Mouse (Mus musculus): ENCODE measurements at regions not wholly inside any gene's neighbourhood (a gene's known extent, or its start where the extent isn't known, plus 50 kb on each side); places are given as distances from the start of the nearest gene placed in this dataset.

DNA sequence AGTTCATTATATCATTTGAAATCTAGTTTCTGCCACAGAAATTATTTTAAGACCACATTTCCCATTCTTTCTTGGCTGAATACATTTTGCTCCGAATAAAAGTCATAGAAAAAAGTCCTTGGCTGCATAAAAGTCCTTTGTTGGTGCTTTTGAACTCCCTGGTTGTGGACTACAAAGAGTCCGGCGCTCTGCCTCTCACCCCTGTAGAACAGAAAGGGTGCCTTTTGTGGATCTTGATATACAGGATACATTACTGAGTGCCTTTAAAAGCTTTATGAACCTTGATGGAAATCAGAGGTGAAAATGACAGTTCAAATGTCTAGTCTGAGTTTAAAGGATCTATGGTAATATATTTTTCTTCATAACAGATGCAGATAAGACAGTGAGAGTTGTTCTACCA lies 355.5 kb downstream of the Anxa1 start:
- intact Hi-C loops (cut with DNase I): no loop called here
- DNase-seq: no peak

DNA sequence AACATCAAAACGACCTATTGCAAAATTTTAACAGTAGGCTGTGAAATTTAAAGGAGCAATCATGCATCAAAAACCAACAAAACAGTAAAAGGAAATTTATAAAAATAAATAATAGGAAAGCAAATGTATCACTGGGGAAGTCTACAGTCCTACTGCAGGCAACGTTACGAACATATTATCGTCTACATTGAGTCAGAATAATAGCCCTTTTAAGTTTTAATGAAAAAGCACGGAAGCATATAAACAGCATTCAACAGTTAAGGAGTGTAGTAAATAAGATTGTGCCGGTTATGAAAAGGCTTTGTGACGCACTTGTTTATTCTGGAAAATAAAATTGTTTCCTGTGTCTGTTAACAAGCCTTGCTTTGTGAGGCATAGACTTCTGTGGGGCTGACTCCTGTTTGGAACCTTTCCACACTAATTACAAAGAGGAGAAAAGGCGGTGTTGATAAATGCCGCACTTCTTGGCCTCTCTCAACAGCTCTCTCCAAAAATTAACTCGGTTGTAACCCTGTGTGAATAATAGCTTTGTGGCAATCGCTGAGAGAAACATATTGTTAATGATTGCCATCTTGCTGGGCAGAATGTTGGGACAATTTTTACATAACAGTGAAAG lies 363.0 kb downstream of the Anxa1 start:
- no peak for DNase-seq
- intact Hi-C loops (cut with DNase I): no loop called here

DNA sequence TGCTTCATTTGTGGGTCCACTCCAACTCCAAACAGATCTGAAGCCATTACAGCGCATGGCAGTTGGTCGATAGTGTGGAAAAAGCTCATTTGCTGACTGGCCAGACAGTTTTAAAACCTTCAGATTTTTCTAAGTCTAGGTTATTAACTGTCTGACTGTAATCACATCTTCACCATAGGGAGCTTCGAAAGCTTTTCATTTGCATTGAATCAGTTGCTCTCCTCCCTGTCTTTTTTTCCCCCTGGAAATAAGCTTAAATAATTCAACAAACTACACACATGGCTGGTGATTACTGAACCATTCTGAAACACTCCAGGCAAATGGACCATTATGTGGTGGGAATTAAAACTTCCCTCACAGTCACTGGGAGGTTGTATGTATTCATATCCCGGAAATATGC lies 376.6 kb downstream of the Anxa1 start:
- intact Hi-C loops (cut with DNase I): no loop called here
- DNase-seq: no peak

DNA sequence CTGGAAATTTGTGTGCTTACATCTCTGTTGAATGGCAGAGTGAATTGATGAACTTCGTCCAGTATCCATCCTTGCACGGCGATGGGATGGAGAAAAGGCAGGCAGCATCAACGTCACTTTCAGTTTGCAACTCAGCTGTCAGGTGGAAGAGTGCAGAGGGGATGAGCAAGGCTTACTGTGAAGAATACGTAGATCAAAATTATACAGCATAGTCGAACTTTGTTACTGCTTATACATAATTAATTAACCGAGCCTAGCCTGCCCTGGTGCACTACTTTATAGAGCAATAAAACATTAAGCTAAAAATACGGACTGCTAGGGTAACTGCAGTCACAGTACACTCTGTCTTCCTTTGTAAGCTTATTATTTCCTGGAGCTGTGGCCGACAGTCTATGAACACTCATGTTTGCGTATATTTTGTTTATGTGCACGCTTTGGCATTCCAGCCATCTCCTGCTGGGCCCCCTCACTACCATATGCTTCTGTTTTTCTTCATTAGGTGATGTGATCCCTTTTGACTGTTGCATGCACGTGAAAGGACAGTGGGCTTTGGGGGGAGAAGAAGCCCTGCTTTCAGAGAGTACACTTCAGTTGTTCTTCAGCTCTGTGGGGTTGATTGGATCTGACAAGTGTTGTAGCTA lies 380.8 kb downstream of the Anxa1 start:
- intact Hi-C loops (cut with DNase I): no loop called here
- DNase-seq: no peak

DNA sequence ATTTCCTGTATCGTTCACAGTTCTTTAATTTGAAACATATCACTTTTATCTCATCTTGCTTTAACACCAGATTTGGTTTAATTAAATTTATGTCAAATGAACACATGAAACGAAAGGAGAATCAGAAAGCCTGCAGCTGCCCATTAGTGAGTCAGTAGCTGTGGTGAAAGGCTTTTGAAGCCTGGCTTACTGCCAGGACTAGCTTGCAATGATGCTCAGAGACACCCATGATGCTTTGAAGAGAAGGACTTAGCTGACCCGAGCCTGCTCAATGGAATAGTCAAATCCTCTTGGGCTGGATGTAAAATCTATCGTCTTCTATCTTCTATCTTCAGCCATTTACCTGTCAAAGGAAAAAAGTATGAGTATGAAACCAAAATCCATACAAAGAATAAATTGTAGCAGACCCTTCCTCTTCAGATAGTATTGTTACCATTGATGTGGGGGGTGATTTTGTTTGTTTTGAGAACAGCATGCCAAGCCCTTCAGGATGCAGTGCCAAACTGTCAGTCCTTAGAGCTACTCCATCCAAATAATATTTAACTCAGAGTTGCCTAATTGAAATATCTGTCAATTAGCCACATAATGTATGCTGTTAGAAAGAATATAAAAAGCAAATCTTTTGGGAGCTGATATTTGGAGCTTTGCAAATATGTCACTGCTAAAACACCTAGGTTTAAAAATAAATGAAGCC lies 384.7 kb downstream of the Anxa1 start:
- no peak for DNase-seq
- intact Hi-C loops (cut with DNase I): no loop called here

DNA sequence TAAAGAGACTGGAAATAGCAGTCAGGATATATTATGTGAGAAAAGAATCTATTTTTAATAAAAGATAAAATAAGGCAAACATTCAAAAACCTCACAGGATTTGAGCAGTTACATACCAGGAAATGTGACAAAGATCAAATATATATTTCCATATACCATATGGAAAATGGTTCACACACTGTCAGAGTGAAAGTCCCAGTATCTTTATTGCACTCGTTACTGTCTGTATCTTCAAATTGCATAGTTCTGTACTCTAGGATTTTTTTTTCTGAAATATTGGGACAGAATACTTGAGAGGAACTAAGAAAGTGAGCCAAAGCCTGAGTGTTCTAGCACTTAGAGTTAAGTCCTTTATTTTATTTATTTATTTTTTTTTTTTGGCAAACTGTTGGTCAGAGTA lies 403.5 kb downstream of the Anxa1 start:
- intact Hi-C loops (cut with DNase I): no loop called here
- DNase-seq: no peak

DNA sequence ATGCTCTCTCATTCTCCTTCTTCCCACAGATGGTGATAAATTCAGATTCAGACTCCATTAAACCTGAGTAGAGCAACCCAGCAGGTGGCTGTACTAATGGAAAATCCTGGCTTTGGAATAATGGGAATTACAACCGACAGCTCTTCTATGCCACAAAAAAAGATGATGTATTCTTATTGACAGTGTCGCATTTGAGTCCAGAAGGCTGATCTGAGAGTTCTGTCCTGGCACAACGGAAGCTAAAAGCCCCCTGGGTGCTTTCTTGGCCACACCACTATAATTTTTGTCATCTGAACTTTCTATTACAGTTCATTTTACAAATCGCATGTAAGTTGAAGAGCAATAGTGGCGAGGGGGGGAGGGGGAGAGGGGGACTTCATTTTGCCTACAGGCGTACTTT lies 411.9 kb downstream of the Anxa1 start:
- intact Hi-C loops (cut with DNase I): no loop called here
- no peak for DNase-seq

DNA sequence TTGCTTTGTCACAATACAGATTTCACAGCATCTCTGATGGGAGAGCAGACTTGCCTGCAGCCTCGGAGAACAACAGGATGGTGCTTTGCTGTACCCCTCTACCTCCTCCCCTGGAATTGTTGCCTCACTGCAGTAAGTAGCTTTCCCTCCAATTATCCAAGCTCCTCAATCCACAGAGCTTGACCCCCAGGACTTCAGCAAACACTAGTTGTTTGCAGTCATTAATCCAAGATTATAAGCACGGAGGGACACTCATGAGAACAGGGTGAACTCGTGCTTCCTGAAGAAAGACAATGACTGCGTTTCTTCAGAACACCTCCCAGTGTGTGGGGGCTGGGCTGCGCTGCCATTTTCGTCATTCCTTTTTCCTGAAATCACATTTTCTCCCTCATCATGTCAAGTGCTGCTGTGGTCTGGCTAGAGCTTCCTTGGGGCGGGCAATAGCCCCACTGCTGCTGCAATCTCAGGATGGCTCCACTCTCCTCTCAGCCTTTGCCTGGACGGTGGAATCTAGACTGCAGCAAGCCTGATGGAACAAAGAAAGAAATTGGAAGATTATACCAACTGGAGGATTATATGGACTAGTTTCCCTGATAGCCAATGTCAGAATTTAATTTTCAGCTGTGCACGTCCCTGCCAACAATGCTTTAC lies 413.0 kb downstream of the Anxa1 start:
- DNase-seq: no peak
- intact Hi-C loops (cut with DNase I): no loop called here

DNA sequence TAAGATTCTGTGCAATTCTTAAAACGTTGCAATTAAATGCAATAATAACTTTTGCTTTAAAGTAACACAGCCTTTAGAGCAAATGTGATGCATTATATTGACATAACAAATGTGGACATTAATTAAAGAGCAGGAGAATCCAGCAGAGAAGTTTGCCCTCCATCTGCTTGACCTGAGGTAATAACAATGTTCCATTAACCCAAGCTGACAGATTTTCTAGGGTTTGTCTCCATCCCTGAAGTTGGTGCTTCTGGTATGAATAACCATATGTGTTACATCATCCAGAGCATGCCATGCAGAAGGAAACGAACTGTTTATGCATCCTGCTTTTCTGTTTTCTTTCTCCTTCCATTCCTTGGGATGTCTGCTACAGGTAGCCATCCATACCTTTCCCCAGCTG lies 414.0 kb downstream of the Anxa1 start:
- no peak for DNase-seq
- intact Hi-C loops (cut with DNase I): no loop called here

DNA sequence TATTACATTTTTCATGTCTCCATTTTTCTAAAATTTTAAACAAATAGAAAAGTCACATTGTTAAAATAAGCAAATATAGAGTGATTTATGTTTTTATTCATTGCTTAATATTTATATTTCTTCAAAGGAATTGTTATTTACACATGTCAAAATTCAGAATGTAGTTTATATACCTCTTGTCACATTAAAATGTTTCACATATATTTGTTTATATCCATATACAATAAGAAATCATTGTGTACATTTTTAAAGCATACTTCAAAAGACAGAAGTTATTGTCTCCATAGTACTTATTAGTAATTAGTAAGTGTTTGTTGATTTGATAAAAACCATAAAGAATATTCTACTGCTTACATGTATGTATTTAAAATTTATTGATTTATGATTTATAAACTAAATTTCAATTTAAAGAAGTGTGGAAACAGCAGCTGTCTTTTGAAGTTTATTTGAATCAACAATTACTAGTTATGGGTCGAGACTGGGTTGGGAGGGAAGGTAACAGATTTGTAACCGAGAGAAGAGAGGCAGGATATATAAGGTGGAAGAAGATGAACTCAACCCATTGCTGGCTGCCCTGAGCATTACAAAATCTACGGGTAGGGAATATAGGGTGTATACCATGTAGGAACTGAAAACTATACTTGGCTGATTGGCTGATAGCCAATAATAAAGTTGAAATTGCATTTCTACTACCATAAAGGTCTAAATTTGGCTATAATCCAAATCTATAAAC lies 420.8 kb downstream of the Anxa1 start:
- intact Hi-C loops (cut with DNase I): no loop called here
- no peak for DNase-seq

DNA sequence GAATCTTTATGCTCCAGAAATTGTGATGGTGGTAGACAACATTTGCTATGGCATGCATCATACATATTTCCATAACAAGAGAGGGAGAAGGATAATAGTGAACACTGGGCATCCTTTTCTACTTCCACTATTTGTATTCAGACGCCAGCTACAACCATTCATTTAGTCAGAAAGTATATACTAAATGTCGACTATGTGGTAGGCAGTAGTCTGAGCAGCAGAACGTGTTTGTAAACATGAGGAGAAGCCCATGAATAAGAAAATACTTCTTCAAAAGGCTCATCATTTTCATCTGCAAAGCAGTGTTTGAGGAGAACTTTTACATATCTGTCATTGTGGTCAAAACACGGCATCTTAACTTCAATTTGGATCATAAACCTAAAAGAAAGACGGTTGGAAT lies 421.4 kb downstream of the Anxa1 start:
- intact Hi-C loops (cut with DNase I): no loop called here
- no peak for DNase-seq

DNA sequence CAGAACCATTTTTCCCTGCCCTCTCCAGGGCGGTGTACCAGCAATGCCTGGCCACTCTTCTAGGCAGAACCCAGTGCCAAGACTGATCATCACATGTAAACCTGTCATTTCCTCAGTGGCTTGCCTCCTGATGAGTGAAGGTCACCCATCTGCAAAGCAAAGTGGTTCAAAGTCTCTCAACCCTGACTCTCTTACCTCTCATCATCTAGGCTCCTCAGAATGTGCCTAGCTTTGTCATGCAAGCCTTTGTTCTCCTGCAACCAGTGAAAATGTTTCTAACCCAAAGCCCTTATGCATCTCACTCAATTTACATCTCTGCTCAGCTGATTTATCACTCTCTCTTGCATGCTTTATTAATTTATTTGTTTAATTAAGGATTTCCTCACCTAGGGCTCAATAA lies 445.5 kb downstream of the Anxa1 start:
- intact Hi-C loops (cut with DNase I): no loop called here
- DNase-seq: no peak

DNA sequence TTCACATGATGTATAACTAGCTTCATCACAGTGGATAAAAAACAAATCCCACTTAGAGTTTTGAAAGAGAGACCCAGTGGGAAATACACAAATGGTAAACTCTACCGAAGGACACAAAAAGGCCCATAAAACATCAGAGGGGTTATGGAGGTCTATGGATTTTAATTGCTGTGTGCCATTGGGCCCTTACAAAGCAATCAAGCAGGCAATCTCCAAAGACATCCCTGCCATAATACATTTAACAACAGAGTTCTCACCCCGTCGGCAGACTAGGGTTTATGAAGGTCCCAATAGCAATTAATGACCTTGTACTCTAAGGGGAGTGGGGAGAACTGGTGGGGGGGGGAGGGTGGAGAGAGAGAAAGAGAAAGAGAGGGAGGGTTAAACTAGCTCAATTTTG lies 448.0 kb downstream of the Anxa1 start:
- intact Hi-C loops (cut with DNase I): no loop called here
- no peak for DNase-seq

DNA sequence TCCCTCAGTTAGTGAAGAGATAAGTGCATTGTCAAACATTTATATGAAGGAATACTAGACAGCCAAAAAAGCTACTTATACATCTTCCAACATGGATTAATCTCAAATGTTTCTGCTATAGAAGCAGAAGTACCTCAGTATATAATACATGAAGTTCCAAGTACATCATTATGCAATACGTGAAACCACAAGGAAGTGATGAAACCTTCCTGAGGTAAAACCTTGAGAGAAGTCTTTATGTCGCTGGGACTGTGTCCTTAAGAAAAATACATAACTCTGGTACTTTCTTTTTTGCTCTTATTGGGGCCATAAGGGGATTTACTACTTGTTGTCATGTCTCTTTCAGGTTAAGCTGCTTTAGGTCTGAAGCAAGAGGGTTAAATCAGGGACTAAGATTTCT lies 469.6 kb downstream of the Anxa1 start:
- DNase-seq: no peak
- intact Hi-C loops (cut with DNase I): no loop called here

DNA sequence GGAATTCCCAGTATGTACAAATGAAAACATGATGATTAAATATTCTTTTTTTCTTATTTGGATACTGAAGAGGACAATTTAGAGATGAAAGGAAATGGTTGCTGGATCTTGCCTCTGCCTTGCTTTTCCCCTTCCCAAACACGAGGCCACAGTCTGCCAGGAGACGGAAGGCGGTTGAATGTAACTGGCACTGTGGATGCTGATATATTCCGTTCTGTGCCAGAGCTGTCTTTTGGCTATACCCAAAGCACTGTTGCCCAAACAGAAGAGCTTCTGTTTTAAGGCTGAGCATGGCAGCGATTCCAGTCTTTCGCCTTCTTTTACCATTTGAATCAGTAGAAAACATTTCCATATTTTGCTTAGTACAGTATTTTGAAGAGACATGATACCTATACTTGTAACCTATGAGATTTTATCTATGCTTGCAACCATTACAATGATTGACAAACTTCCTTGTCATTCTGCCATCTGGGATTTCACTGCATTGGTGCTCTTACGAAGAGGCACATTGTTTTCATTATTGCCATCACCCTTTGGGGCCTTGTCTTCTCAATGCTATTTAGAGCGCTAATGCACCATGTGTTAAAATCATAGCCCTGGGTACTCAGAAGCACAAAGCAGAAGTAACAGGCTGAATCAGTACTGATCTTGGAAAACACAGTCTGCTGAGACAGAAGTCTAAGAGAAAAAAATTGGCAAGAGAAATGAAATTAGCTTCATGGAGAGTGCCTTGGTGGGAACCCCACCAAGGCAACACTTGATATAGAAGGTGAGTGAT lies 504.6 kb downstream of the Anxa1 start:
- DNase-seq: no peak
- intact Hi-C loops (cut with DNase I): no loop called here

DNA sequence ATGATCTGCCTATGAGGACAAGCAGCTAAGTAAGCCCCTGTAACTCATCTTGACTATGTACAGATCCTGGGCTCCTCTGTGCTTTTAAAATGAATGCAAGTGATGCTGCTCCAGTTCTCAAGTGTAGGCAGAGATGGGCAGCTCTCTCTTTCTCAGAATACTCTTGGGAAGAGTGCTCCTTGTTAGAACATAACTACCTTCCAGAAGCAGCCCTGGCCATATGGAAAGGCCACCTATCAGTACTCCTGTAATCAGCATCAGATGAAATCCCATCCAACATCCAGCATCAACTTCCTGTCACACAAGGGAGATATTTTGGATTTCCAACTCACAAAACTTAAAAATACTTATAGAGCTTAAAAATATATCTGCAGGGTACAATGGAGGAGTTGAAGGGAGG lies 509.8 kb downstream of the Anxa1 start:
- no peak for DNase-seq
- intact Hi-C loops (cut with DNase I): no loop called here

DNA sequence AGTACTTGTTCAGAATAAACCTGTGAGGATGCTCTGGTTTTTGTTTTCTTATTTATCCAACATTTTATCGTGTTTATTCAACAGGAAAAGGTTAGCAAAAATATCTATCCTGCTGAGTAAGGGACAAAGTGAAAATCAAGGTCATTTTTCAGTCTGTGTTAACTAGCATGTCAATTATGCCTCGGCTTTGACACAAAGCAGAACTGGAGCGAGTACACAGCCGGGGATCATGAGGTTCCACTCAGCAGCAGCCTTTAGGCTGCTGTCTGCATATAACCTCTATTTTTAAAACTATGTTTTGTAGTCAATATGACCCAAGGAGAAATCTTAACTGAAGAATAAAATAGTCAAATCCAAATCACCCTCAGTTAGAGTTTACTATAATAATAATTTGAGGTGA lies 542.6 kb downstream of the Anxa1 start:
- DNase-seq: no peak
- intact Hi-C loops (cut with DNase I): no loop called here

DNA sequence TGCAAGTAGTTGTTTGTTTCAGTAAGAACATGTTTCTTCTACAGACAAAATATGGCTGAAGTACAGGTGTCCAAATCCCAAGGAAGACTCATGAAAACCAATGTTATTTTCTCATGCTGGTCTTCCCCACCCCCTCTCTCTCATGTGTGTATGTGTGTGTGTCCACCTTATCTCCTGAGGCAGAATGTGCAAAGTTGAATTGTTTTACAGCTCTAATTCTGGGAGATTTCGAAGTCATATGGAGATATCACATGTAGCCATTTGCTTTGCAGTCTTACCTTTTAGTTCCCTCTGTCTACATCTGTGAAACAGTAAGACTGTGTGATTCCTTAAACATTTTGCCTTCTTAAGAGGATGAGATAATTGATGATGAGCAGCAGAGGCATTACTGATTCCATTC lies 582.8 kb downstream of the Anxa1 start:
- intact Hi-C loops (cut with DNase I): no loop called here
- DNase-seq: no peak

DNA sequence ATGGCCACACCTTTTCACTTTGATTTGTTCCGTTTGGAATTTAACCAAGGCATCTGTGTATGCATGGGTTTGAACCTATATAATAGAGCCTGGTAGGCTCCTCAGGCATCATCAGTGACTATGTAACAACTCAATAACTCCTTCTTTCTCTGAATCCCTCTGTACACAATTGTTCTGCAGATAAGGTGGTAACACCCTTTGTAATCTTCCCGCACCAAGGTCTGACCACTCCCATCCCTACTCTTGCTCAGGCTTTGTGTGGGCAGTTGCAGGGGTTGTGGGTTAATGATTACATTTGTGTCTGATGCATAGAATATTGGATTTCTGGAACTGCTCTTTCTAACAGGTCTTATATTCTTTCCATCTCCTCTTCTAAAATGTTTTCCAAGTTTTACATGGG lies 596.9 kb downstream of the Anxa1 start:
- no peak for DNase-seq
- intact Hi-C loops (cut with DNase I): no loop called here

DNA sequence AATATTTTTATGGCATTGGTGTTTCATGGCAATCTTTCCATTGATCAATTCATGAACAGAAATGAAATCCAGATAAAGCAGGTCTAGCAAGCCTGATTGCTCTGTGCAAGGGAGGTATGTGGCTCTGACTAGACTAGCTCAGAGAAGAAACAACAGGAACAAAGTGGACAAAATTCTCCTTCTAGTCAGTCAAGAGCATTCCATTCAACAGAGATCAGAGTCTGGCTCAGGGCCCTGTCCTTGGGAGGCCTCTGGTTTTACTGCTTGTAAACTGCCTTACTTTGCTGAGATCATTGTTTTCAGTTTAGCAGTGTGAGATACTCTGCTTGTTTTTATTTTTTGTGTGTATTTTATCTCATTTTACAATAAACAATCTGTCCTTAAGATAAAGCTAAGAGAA lies 607.2 kb downstream of the Anxa1 start:
- peak; percentile 15 to 21 for DNase-seq
- intact Hi-C loops (cut with DNase I): no loop called here
